Mouse (Mus musculus) layer of hippocampus, postnatal 36 days (tissue): ENCODE data around the gene Stxbp1. TPM values are rescaled to one million over a fixed set of nuclear protein-coding genes. Genes with fewer than 3 reads are reported as not detected.

ENCODE experiments used
- DNase-seq, 2 experiments: peaks; one replicate each; pipeline ENCODE4 v3.0.0; 2022
- total RNA-seq, 2 experiments: library from RNA; stranded (reverse); gene quantifications; 2 replicates each; pipeline ENCODE4 v1.2.3; 2021

Gene Stxbp1
- total RNA-seq, 2 experiments from 2014 or later, result 561 to 604 TPM

DNA sequence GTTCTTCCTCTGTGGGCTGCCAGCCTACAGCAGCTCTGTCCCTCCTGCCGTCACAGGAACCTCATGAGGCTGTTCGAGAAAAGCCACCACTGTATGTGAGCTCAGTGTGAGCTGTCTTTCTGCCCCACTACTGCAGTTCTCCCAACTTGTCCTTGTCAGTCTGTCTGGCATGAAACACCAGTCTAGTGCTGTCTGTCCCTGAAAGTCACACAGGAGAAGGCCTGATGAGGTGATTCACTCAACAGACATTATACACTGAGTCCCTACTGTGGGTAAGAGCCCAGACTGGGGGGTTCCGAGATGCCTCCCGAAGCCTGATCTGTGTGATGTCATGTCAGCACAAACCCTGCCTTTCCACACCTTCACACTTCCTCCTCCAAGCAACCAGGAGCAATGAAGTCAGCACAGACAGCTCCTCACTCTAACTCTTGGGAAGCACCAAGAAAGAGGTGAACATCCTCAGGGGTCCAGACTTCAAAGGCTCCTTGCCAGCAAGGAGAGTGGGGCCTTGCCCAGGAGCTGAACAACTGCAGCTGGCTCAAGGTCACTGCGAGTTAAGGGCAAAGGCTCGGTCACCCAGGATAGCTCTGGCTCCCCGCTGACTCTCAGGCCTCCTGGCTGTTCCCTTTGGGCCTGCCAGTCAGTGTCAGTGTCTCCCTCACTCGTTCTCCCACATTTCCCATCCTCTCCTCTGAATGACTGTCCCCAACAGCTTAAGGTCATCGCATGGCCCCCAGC, 8.7 kb downstream of the Stxbp1 start:
- no peak for DNase-seq

DNA sequence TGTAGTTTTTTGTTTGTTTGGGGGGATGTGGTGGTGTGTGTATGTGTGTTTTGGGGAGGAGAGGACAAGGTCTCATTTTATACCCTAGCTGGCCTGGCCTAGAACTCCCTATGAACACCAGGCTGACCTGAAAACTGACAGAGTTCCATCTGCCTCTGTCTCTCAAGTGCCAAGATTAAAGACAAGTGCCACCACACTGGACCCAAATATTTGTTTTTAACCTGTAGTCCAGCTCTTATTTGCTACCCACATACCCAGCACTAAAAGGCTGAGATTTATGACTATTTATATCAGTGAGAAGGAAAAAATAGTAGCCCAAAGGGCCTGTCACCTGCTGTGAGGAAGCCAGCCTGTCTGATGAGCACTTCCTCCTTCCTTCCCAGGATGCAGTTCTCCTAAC, 11.5 kb downstream of the Stxbp1 start:
- no peak for DNase-seq

- no peak for DNase-seq
Measured at GRCm38 (mm10) chr2:32834496-32834895, 12.5 kb downstream of the Stxbp1 start.

GRCm38 (mm10) chr2:32828979-32829676, 17.9 kb downstream of the Stxbp1 start:
- no peak for DNase-seq

DNA sequence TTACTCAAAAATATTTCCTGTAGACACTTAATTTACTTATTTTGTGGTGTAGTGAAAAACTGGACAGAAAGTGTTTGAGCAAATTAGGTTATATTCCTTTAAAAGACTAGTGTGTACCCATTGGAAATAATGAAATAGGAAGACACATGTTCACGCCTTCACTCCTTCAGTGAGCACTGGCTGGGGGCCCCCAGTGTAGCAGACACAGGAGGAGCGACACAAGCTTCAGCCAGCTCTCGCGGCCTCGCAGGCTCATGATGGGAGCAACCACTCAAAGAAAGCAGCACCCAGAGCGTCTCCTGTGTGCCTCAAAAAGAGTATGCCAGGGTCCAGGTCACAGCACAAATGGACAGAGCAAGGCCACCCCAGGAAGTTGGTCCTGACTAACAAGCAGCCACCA, 21.2 kb downstream of the Stxbp1 start:
- peak in 1 of 2 experiments; percentile 30 for DNase-seq

- no peak for DNase-seq
Measured at GRCm38 (mm10) chr2:32824778-32825177, 22.3 kb downstream of the Stxbp1 start.

GRCm38 (mm10) chr2:32824181-32824580, 22.9 kb downstream of the Stxbp1 start:
- DNase-seq, result no peak

DNA sequence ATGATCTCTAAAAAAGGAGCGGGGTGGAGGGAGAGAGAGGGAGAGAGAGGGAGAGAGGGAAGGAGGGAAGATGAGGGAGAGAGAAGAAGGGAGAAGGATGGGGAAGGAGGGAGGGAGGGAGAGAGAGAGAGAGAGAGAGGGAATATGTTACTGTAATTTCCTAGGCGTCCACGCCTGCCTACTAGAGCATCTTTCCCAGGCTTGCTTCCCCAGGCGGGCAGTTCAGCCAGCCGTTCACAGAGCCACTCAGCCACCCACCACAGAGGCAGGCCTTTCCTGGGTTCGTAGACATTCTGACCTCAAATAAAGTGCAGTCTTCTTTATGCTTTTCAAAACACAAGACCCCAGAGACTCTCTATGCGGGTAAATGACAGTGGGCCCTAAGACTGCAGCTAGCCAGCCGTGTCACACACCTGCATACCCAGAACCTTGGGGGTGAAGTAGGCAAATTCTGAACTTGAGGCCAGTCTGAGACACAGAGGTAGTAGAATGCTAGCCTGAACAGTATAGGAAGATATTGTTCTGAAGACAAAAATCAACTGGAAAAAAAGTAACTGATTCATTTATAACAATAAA, 23.4 kb downstream of the Stxbp1 start:
- no peak for DNase-seq

DNA sequence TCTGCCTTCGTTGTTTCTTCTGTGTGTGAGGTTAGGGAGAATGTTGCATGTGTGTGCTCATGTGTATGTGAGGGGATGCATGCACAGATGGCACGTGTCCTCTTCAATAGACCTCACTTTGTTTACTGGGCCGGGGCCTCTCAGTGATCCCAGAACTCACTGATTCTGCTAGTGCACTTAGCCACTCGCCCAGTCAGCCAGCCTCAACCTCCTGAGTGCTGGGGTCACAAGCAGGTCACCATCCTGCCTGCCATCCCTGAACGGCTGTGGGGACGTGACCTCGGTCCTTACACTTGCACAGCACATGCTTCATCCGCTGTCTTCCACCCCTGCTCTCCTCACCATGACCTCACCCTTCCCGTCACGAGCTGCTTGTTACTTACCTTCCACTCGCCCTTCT, 23.9 kb downstream of the Stxbp1 start:
- DNase-seq, result no peak

DNA sequence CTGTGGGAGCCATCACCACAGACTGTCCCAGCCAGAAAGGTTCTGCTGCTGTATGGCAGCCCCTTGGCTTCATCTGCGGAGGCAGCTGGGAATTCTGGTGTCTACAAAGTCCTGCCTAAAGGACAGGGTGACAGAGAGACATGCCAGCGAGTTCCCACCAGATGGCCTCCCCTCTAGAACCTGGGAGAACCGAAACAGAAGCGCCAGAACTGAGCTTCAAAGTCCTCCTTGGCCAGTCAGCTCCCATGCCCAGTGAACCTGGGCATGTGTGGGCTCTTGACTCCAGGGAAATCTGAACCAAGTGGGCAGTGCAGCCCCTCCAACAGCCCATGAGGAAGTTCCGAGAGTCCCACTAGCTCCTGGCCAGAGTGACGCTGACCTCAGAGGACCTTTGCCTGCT, 24.4 kb downstream of the Stxbp1 start:
- DNase-seq, result no peak

DNA sequence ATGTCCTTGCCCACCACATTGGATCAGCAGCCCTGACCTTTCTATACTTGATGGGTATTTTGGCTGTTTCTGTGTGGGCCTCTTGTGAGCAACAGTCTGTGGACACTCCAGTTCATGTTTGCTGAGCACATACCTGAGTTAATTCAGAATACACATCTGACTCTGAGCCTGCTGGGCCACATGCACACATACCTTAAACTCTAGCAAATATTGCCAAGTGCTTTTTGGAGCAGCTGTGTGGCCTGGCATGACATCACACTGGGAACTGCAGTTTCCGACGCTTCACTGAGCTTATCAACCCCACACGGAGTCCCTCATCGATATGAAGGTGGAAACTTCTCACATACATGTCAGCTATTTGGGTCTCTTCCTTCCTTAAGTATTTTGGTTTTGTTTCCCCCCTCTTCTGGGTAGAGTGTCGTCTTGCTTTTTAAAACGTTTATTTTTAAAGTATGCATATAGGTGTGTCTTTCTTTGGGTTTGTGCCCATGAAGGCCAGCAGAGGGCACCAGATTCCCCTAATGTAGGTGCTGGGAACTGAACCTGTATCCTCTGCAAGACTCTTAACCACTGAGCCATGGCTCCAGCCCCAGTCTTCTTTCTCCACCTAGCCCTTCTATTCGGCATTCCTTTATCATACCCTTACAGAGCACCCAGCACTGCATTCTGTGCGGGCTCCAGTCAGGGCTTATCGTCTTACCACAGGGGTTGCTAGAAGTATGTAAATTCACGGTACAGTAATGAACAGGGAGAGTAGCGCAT, 25.8 kb downstream of the Stxbp1 start:
- DNase-seq, result no peak

DNA sequence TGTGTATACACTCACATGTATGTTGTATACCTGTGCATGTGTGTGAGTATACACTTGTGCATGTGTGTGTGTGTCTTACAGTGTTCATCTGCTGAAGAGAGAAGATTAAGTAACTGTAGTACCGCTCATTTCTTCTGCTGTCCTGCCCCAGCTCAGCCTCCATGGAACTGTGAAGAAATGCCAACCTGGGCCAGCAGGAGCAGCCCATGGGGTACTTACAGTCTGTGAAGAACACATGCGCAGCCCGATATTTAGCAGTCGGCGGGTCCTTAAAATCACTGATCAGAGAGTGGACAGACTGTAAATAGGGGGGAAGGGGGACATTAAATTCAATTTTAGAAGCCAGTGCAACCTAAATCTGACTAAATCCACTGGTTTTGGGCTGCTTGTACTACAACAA, 28.8 kb downstream of the Stxbp1 start:
- DNase-seq, result no peak

GRCm38 (mm10) chr2:32817589-32817988, 29.5 kb downstream of the Stxbp1 start:
- DNase-seq, result no peak

- peak; percentile 66 to 70 for DNase-seq
Measured at GRCm38 (mm10) chr2:32816946-32817581, 30.0 kb downstream of the Stxbp1 start.

DNA sequence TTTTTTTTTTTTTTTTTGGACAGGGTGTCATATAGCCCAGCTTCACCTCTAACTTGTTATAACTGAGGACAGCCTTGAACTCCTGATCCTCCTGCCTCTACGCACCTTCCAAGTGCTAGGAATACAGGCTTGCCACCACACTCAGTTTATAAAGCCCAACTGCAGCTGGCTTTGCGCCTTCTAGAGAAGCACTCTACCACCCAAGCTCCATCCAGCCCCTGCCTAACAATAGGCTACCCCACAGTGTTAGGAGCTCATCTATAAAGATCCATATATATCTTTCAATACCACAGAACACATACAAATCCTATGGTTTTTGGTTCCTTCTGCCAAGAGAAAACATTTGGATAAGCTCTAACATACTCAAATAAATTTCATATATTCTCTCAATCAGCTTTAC, 30.5 kb downstream of the Stxbp1 start:
- no peak for DNase-seq

DNA sequence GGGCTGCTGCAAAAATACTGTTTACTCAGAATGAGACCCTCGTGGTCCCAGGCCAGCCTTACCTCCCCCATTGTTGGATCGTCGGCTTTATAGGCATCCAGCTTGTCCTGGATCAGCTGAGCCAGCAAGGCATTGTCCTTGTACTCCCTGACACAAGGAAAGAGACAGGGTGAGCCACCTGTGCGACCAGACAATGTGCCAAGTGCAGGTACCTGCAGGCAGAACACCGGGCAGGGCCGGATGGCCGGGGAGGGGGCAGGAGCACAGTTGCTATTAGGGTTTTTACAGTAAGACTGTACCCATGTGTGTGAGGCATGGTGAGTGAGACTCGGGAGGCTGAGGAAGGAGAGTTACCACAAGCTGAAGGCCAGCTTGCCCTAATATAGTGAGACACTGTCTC, 35.1 kb downstream of the Stxbp1 start:
- DNase-seq, result no peak

DNA sequence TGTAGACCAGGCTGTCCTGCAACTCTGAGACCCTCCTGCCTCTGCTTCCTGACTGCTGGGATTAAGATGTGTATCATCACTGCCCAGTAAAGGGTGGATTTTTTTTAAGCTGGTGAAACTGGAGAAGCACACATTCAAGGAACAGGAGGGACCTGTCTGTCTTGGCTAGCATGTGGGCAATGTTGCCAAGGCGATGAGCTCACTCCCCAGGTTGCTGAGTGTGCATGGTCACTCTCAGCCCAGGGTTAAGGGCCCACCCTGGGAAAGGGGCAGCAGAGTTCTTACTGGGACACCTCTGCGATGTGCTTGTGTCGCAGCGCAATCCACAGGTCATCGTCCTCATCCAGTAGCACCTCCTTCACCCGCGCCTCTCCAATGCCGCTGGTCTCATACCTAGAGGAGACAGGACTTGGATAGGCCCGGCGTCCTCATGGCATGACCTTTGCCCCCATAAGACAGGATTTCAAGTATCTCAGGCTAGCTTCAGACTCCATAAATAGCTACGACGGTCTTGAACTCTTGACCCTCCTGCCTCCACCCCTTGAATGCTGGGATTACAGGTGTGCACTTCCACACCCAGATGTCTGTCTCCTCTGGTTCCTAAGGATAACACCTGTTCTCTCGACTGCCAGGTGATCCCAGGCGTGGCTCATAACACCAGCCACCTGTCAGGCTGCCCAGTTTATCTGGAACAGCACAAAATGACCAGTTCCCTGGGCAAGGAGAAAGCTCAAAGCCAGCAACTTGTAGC, 38.1 kb downstream of the Stxbp1 start:
- no peak for DNase-seq

GRCm38 (mm10) chr2:32798251-32798962, 48.6 kb downstream of the Stxbp1 start:
- DNase-seq, result no peak

DNA sequence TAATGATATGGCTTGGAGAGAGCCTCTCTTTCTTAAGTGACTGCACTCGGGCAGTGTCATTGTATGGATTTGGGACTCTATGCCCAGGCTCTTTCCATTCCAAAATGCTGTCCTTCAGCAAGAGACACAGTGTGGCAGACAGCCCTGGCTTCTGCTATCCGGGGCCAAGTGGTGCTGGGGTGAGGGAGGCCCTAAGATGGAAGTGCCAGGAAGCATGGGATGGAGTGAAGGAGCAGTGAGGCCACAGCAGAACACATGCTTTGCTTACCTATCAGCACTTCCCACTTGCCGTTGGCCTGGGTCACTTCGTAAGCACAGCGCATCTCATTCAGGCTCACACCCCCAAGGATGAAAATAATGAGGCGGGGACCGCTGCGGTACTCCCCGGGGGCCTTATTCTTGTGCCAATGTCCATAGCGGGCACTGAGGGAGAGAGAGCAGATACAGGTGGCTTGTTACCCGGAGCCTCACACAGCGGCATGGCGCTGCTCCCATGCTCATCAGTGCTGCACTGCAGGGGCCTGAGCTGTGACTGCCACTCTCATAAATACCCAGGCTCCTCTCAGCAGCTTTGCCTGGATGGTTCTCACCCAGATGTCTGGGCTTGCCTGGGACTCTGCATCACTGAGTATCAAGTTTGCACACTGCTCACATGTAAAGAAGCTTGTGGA, 51.2 kb downstream of the Stxbp1 start:
- DNase-seq, result no peak

DNA sequence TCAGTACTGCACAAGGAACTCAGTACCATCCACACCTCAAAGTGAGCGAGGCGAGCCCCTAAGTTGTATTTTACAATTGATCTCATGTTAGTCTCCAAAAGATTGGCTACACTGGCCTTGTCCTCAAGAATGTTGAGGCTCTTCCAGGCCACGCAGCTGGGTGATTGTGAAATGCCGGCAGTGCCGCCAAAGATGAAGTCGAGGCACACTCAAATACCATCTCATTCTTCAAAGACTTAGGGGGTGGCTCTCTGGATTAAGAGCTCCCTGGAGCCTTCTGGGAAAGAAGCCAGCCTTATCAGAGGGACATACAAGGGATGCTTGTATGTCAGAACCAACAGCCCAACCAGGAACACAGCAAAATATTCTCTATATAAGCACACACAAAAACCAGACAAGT, 55.7 kb downstream of the Stxbp1 start:
- no peak for DNase-seq

- DNase-seq, result no peak
Measured at GRCm38 (mm10) chr2:32788581-32788980, 58.5 kb downstream of the Stxbp1 start.
